Mouse (Mus musculus) erythroblast, embryonic 14.5 days (primary cell): ENCODE measurements around the gene Nob1. TPM values are rescaled to one million over a fixed set of nuclear protein-coding genes. Genes with fewer than 3 reads are reported as not detected.

Experiments used
- H3K27me3 ChIP-seq: 2 replicates; pipeline ENCODE4 v1.6.1; 2012; ENCODE audit warnings: inconsistent platforms; ENCODE audit not compliant: control insufficient read depth
- H3K36me3 ChIP-seq: 2 replicates; pipeline ENCODE4 v1.6.1; 2012; ENCODE audit warnings: mild to moderate bottlenecking, inconsistent platforms; ENCODE audit not compliant: control insufficient read depth
- H3K4me1 ChIP-seq: 2 replicates; pipeline ENCODE4 v1.6.1; 2012; ENCODE audit warnings: inconsistent platforms; ENCODE audit not compliant: control insufficient read depth
- H3K4me3 ChIP-seq: replicated peaks from 2 replicates; pipeline ENCODE3; 2012; ENCODE audit warnings: moderate library complexity, mild to moderate bottlenecking, inconsistent platforms
- H3K9me3 ChIP-seq: 2 replicates; pipeline ENCODE4 v1.6.1; 2012; ENCODE audit warnings: low read length, inconsistent platforms, mixed read lengths; ENCODE audit not compliant: control insufficient read depth
- GATA1 ChIP-seq: IDR thresholded peaks from 2 replicates; pipeline ENCODE4 v1.6.1; 2012; ENCODE audit warnings: low read length, inconsistent platforms, mixed read lengths
- TAL1 ChIP-seq: IDR thresholded peaks from 3 replicates; pipeline ENCODE4 v1.6.1; 2012; ENCODE audit warnings: low read length, inconsistent platforms, mixed read lengths
- polyA plus RNA-seq: library from polyadenylated mRNA; stranded (reverse); fragments of >175 nt; gene quantifications from 2 replicates; pipeline ENCODE4 v1.2.3, GENCODE M21; 2012

Gene Nob1
- polyA plus RNA-seq, 1 experiment: 1.2 TPM

DNA sequence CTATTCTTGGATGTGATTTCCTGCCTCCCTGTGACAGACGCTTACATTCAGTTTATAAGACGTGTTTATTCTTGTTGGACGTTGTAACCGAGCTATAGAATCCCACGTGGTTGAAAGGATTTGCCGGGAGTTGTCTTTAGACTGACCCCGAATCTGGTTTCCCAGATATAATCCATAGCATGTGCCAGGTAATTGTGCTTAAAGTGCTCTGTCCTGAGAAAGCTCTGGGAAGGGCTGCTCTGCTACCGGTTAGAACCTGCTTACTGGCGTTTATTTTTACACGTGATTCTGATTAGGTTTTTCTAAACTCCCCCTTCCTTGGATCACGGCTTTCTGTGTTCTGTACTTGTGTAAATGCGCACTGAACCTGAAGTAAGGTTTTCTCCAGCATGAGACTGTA lies 27.2 kb downstream of the Nob1 start:
- Histone ChIP-seq H3K27me3 (no peaks in the 10 kb centered on the region), H3K36me3 (peaks cover 4% of the 10 kb centered on the region; the same call in 1 of the 2 replicates), H3K4me1 (peaks cover 42% of the 10 kb centered on the region), H3K9me3 (no peaks in the 10 kb centered on the region), H3K4me3 (no peak overlapping the region)
- TF ChIP-seq TAL1 (no peak), GATA1 (no peak)

DNA sequence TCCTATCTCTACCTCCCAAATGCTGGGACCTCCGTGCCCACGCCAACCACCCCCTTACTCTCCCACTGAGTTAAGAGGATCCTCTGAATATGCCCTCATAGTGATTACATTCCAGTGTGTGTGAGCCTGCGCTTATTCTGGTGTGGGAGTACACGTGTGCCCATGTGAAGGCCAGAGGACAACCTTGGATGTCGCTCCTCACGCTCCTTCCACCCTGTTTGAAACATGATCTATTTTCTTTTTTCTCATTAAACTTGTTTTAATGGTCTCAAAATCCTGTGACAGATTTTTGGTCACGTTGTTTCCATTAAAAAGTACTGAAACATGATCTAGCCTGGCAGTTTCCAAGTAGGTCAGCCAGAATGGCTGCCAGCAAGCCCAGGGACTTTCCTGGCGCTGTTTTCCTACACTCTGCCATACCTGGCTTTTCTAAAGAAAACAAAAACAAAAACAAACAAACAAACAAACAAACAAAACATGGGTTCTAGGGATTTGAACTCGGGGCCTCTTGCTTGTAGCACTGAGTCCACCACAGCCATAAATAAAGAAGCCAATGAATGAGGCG lies 28.7 kb downstream of the Nob1 start:
- Histone ChIP-seq H3K4me1 (peaks cover 27% of the 10 kb centered on the region), H3K9me3 (no peaks in the 10 kb centered on the region), H3K4me3 (no peak overlapping the region), H3K27me3 (no peaks in the 10 kb centered on the region), H3K36me3 (peaks cover 4% of the 10 kb centered on the region; the same call in 1 of the 2 replicates)
- TF ChIP-seq GATA1 (no peak), TAL1 (no peak)

- H3K27me3 ChIP-seq: no peaks in the 10 kb centered on the region
- no peaks in the 10 kb centered on the region; the same call in 1 of the 2 replicates for H3K36me3 ChIP-seq
- H3K4me1 ChIP-seq: peaks cover 24% of the 10 kb centered on the region
- H3K9me3 ChIP-seq: no peaks in the 10 kb centered on the region
- TF ChIP-seq GATA1 (no peak), TAL1 (no peak)
- no peak overlapping the region for H3K4me3 ChIP-seq
These were observed 29.5 kb downstream of the Nob1 start for GRCm38 (mm10) chr8:107395397-107395796.

- Histone ChIP-seq H3K27me3 (no peaks in the 10 kb centered on the region), H3K4me1 (peaks cover 8% of the 10 kb centered on the region), H3K4me3 (no peak overlapping the region), H3K36me3 (peaks cover 3% of the 10 kb centered on the region), H3K9me3 (no peaks in the 10 kb centered on the region)
- TF ChIP-seq TAL1 (no peak), GATA1 (no peak)
These were observed 33.7 kb downstream of the Nob1 start for GRCm38 (mm10) chr8:107391136-107391516.

- Histone ChIP-seq H3K4me1 (peaks cover 12% of the 10 kb centered on the region), H3K9me3 (no peaks in the 10 kb centered on the region), H3K27me3 (no peaks in the 10 kb centered on the region), H3K36me3 (peaks cover 3% of the 10 kb centered on the region), H3K4me3 (no peak overlapping the region)
- TF ChIP-seq TAL1 (no peak), GATA1 (no peak)
These were observed 34.2 kb downstream of the Nob1 start for GRCm38 (mm10) chr8:107390476-107391135.

DNA sequence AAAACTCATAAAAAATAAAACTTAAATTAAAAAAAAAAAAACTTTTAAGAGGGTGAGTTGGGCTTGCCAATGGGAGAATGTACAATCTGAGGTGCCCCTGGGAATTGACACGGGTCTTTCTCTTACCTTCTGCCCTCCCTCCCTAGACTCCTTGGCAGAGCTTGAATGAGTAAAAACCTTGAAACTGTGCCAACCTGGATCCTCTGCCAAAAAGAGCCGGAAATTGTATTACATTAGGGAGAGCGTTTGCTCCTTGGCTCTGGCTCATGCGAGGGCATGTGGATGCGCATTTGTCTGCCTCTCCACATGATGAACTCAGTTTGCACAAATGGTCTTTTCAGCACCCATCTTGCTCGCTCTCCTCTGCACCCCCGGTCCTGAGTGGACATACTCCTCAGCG lies 35.3 kb downstream of the Nob1 start:
- Histone ChIP-seq H3K9me3 (no peaks in the 10 kb centered on the region), H3K4me1 (peaks cover 12% of the 10 kb centered on the region), H3K27me3 (no peaks in the 10 kb centered on the region), H3K36me3 (peaks cover 3% of the 10 kb centered on the region), H3K4me3 (no peak overlapping the region)
- TF ChIP-seq GATA1: no peak
- no peak for TF ChIP-seq TAL1

DNA sequence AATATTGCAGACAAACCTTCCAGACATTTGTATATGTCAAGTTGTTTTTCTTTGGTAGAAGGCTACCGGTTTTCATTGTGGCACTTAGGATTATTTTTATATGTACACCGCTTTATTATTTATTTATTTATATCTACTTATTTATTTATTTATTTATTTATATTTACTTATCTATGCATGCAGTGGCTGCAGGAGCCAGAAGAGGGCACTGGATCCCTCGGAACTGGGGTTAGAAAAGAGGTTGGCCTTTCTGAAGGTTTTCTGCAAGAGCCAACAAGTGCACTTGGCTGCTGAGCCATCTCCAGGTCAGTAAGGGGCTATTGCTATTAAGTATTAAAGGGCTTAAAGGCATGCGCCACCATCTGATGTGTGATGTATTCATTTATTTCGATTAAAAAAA lies 37.0 kb downstream of the Nob1 start:
- H3K4me1 ChIP-seq: peaks cover 12% of the 10 kb centered on the region
- no peak overlapping the region for H3K4me3 ChIP-seq
- no peaks in the 10 kb centered on the region for H3K27me3 ChIP-seq
- H3K9me3 ChIP-seq: no peaks in the 10 kb centered on the region
- peaks cover 3% of the 10 kb centered on the region for H3K36me3 ChIP-seq
- TF ChIP-seq TAL1: no peak
- TF ChIP-seq GATA1: no peak

- H3K27me3 ChIP-seq: no peaks in the 10 kb centered on the region
- no peaks in the 10 kb centered on the region for H3K9me3 ChIP-seq
- no peak for TF ChIP-seq TAL1
- TF ChIP-seq GATA1: no peak
- H3K4me3 ChIP-seq: no peak overlapping the region
- H3K36me3 ChIP-seq: peaks cover 3% of the 10 kb centered on the region
- peaks cover 12% of the 10 kb centered on the region for H3K4me1 ChIP-seq
These were observed 38.2 kb downstream of the Nob1 start for GRCm38 (mm10) chr8:107386642-107387041.

GRCm38 (mm10) chr8:107386171-107386570 lies 38.7 kb downstream of the Nob1 start:
- H3K4me1 ChIP-seq: peaks cover 12% of the 10 kb centered on the region
- peaks cover 3% of the 10 kb centered on the region for H3K36me3 ChIP-seq
- no peaks in the 10 kb centered on the region for H3K27me3 ChIP-seq
- H3K9me3 ChIP-seq: no peaks in the 10 kb centered on the region
- no peak for TF ChIP-seq TAL1
- TF ChIP-seq GATA1: no peak
- no peak overlapping the region for H3K4me3 ChIP-seq
